Mouse (Mus musculus) stomach, postnatal 0 days (tissue): ENCODE results near the gene Zdbf2. TPM values are rescaled to one million over a fixed set of nuclear protein-coding genes. Genes with fewer than 3 reads are reported as not detected.
"Not testable (repeated sequence)": the region's sequence is repeated elsewhere in the genome, so short reads cannot be mapped to it uniquely, and the experiment has no call there.

Source experiments
- ATAC-seq: fragments of 200-750 bp; cut with Nextera tagmentation; 2 replicates; pipeline ENCODE4 v1.8.0; 2017; ENCODE audit not compliant: low FRiP score, low TSS enrichment
- DNase-seq: peaks from one replicate; pipeline ENCODE4 v3.0.0-alpha.2; 2016; ENCODE audit warnings: low spot score
- H3K27ac ChIP-seq: fragments of 300-500 bp; sonication (generic); replicated peaks from 2 replicates; pipeline ENCODE4 v1.5.1; 2014; ENCODE audit warnings: mild to moderate bottlenecking, control low read depth
- H3K27me3 ChIP-seq: fragments of 300-500 bp; sonication (generic); 2 replicates; pipeline ENCODE4 v1.6.1; 2014; ENCODE audit warnings: low read length; ENCODE audit not compliant: control insufficient read depth, insufficient read depth
- H3K36me3 ChIP-seq: fragments of 300-500 bp; sonication (generic); 2 replicates; pipeline ENCODE4 v1.6.1; 2014; ENCODE audit warnings: low read length, mixed read lengths; ENCODE audit not compliant: control insufficient read depth, insufficient read depth
- H3K4me1 ChIP-seq: fragments of 300-500 bp; sonication (generic); replicated peaks from 2 replicates; pipeline ENCODE4 v1.6.1; 2014; ENCODE audit warnings: antibody characterized with exemption; ENCODE audit not compliant: control insufficient read depth, insufficient read depth
- H3K4me2 ChIP-seq: fragments of 300-500 bp; sonication (generic); replicated peaks from 2 replicates; pipeline ENCODE4 v1.6.1; 2014; ENCODE audit warnings: low read depth, mild to moderate bottlenecking, control low read depth, moderate library complexity
- H3K4me3 ChIP-seq: fragments of 300-500 bp; sonication (generic); 2 replicates; pipeline ENCODE4 v1.5.1; 2014; ENCODE audit warnings: low read depth, low read length, control low read depth
- H3K9ac ChIP-seq: fragments of 300-500 bp; sonication (generic); 2 replicates; pipeline ENCODE4 v1.6.1; 2014; ENCODE audit warnings: mild to moderate bottlenecking, low read length, control low read depth, mixed read lengths
- H3K9me3 ChIP-seq: fragments of 300-500 bp; sonication (generic); 2 replicates; pipeline ENCODE4 v1.6.1; 2016; ENCODE audit warnings: low read length; ENCODE audit not compliant: control insufficient read depth
- CTCF ChIP-seq: IDR thresholded peaks from 2 replicates; pipeline ENCODE4 v1.5.1; 2016; ENCODE audit warnings: antibody characterized with exemption, low read depth, mild to moderate bottlenecking, moderate library complexity
- EP300 ChIP-seq: optimal IDR thresholded peaks from 2 replicates; pipeline ENCODE3; 2016; ENCODE audit warnings: antibody characterized with exemption
- WGBS: fragments of 180-500 bp; shearing (Covaris S2); extraction: QIAGEN DNeasy Blood & Tissue Kit; methylation state at CpG from one replicate; pipeline ENCODE4 v1.1.7; 2014; 5-methylcytosine and 5-hydroxymethylcytosine counted together
- microRNA-seq: library from miRNA; unstranded; fragments of <30 nt; microRNA quantifications from one replicate; pipeline ENCODE4, GENCODE M21; 2016
- polyA plus RNA-seq: library from polyadenylated mRNA; unstranded; fragments of >200 nt; fragmentation: Nextera tagmentation; extraction: Ambion mirVana; gene quantifications from 2 replicates; pipeline ENCODE4 v1.2.1, GENCODE M21; 2015

Zdbf2 gene
- polyA plus RNA-seq, 1 experiment from 2014 or later: 2.2 TPM

DNA sequence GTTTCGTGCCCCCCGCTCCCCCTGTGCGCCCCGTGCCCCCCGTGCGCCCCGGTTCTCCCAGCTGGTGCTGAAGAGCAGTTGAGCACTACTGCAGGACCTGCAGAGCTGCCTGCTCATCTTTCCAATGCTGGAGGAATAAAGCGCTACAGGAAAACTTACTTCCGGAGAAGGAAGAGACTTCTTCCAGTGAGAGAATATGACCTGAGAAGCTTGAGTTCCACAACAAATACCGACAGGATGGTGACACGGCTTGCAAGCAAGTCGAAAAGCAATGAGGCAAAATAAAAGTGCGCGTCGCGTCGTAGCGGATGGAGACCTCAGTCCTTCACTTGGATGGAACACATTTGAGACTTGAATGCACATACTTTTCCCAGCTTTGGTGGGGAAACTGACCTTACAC is 36.6 kb downstream of the Zdbf2 start:
- Histone ChIP-seq H3K9ac (no peak overlapping the region), H3K4me2 (no peak overlapping the region), H3K27ac (no peak overlapping the region), H3K4me1 (no peaks in the 10 kb centered on the region), H3K27me3 (no peaks in the 10 kb centered on the region), H3K9me3 (no peaks in the 10 kb centered on the region), H3K36me3 (no peaks in the 10 kb centered on the region), H3K4me3 (no peak overlapping the region)
- WGBS: 46% methylated on average over 18 of the region's 18 CpGs
- ATAC-seq (no peak), DNase-seq (no peak)
- TF ChIP-seq EP300: no peak
- TF ChIP-seq CTCF: no peak

GRCm38 (mm10) chr1:63323565-63324132 is 50.6 kb downstream of the Zdbf2 start:
- not testable (repeated sequence) for H3K36me3 ChIP-seq, H3K4me2 ChIP-seq, DNase-seq, H3K27me3 ChIP-seq, ATAC-seq, H3K9me3 ChIP-seq, H3K4me3 ChIP-seq, H3K4me1 ChIP-seq, H3K9ac ChIP-seq, H3K27ac ChIP-seq
- WGBS: 35% methylated on average over 12 of the region's 12 CpGs

Small RNA genes within 50 kb of the gene (microRNA-seq; reads per million reads assigned to microRNA genes)
- gene Gm24513: not detected

Other genes with a start within 250 kb of the Zdbf2 start
- gene Ino80d, start 158.6 kb upstream of the Zdbf2 start, polyA plus RNA-seq: 4.3 and 5.9 TPM in 2 replicates
- gene Eef1b2, start 96.4 kb upstream of the Zdbf2 start, polyA plus RNA-seq: 427 and 438 TPM in 2 replicates
- 86.5 and 90.7 TPM in 2 replicates for gene Ndufs1, start 96.4 kb upstream of the Zdbf2 start, polyA plus RNA-seq
- 0.05 and 0.11 TPM in 2 replicates for gene Gpr1, start 58.7 kb upstream of the Zdbf2 start, polyA plus RNA-seq
- gene Adam23, start 172.6 kb downstream of the Zdbf2 start, polyA plus RNA-seq: 2.6 and 3.1 TPM in 2 replicates